Mouse (Mus musculus) liver, embryonic 12.5 days (tissue): ENCODE data around the gene Casp1. TPM values are rescaled to one million over a fixed set of nuclear protein-coding genes. Genes with fewer than 3 reads are reported as not detected.

Source experiments
- ATAC-seq: fragments of 200-750 bp; cut with Nextera tagmentation; 2 replicates; pipeline ENCODE4 v1.8.0; 2017; ENCODE audit warnings: moderate number of reproducible peaks, mild to moderate bottlenecking, moderate library complexity
- H3K27ac ChIP-seq: fragments of 300-500 bp; sonication (generic); 2 replicates; pipeline ENCODE4 v1.5.1; 2016; ENCODE audit warnings: mild to moderate bottlenecking
- H3K27me3 ChIP-seq: fragments of 300-500 bp; sonication (generic); replicated peaks from 2 replicates; pipeline ENCODE4 v1.6.1; 2016; ENCODE audit warnings: mild to moderate bottlenecking, moderate library complexity
- H3K36me3 ChIP-seq: fragments of 300-500 bp; sonication (generic); 2 replicates; pipeline ENCODE4 v1.6.1; 2016; ENCODE audit warnings: mild to moderate bottlenecking, moderate library complexity
- H3K4me1 ChIP-seq: fragments of 300-500 bp; sonication (generic); 2 replicates; pipeline ENCODE4 v1.6.1; 2016
- H3K4me2 ChIP-seq: fragments of 300-500 bp; sonication (generic); 2 replicates; pipeline ENCODE4 v1.6.1; 2016; ENCODE audit warnings: mild to moderate bottlenecking, moderate library complexity
- H3K4me3 ChIP-seq: fragments of 300-500 bp; sonication (generic); 2 replicates; pipeline ENCODE4 v1.5.1; 2016; ENCODE audit warnings: mild to moderate bottlenecking, moderate library complexity
- H3K9ac ChIP-seq: fragments of 300-500 bp; sonication (generic); 2 replicates; pipeline ENCODE4 v1.6.1; 2016; ENCODE audit warnings: mild to moderate bottlenecking, moderate library complexity
- H3K9me3 ChIP-seq: fragments of 300-500 bp; sonication (generic); replicated peaks from 2 replicates; pipeline ENCODE4 v1.6.1; 2016; ENCODE audit warnings: mild to moderate bottlenecking, moderate library complexity
- WGBS: fragments of 180-500 bp; shearing (Covaris S2); methylation state at CpG from one replicate; pipeline ENCODE4 v1.1.7; 2016; ENCODE audit not compliant: insufficient replicate concordance; 5-methylcytosine and 5-hydroxymethylcytosine counted together
- polyA plus RNA-seq: library from polyadenylated mRNA; unstranded; fragments of >200 nt; fragmentation: Nextera tagmentation; extraction: Ambion mirVana; gene quantifications from 2 replicates; pipeline ENCODE4 v1.2.1, GENCODE M21; 2016

Casp1 gene
- polyA plus RNA-seq, 1 experiment from 2014 or later: 1.5 TPM

DNA sequence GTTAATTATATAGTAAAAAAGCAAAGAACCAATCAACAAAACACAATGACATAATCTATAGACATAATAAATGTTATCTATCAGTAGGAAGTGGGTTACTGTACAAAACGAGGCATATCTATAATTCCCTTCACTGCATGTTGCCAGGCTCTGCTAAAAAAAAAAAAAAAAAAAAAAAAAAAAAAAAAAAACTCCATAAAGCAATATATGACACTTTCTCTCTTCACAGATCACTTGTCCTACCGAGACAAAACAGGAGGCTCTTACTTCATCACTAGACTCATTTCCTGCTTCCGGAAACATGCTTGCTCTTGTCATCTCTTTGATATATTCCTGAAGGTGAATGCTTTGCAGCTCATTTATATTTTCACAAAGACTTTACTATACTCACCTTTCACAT lies 29.9 kb downstream of the Casp1 start:
- H3K4me3 ChIP-seq: no peak overlapping the region
- no peaks in the 10 kb centered on the region for H3K9me3 ChIP-seq
- H3K27me3 ChIP-seq: no peaks in the 10 kb centered on the region
- H3K4me1 ChIP-seq: no peaks in the 10 kb centered on the region
- H3K4me2 ChIP-seq: no peak overlapping the region
- ATAC-seq: no peak
- no peak overlapping the region for H3K9ac ChIP-seq
- no peak overlapping the region for H3K27ac ChIP-seq
- 44% methylated on average over 3 of the region's 3 CpGs for WGBS
- no peaks in the 10 kb centered on the region for H3K36me3 ChIP-seq

DNA sequence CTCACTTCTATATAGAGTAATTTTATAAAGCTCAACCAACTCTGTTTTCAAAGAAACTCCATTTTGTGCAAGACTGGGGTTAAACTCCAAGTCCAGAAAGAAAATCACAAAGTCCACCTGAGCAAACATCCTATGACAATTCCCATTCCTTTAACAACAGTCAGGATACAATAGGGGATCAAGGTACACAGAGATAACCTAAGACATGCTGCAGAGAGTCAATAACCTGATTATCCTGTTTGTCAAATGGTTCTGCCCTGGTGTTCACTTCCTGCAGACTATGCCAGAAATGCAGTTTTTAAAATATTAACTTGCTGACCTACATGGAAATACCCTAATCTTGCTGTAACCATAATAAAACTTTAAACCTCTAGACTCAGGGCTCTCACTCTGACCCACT lies 34.1 kb downstream of the Casp1 start:
- Histone ChIP-seq H3K27ac (no peak overlapping the region), H3K4me2 (no peak overlapping the region), H3K36me3 (no peaks in the 10 kb centered on the region), H3K9me3 (no peaks in the 10 kb centered on the region), H3K4me3 (no peak overlapping the region), H3K4me1 (no peaks in the 10 kb centered on the region), H3K27me3 (no peaks in the 10 kb centered on the region), H3K9ac (no peak overlapping the region)
- no peak for ATAC-seq

DNA sequence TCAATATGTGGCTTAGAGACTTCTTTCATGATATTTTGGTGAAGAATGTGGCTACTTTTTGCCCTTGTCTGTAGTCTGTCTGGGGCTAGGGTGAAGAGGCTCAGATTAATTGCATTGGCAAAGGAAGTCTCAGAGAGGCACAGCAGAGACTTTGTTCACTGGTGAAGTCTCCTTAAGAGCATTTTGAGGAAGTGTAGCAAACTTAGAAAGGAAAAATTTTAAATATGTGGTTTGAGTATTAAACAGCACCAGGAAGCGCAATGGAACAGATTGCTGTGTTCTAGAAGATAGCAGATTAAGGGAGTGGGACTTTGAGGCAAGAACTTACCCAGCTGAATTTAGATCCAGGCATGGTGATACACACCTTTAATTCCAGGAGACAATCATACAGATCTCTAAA lies 35.1 kb downstream of the Casp1 start:
- Histone ChIP-seq H3K4me1 (no peaks in the 10 kb centered on the region), H3K9ac (no peak overlapping the region), H3K4me2 (no peak overlapping the region), H3K9me3 (no peaks in the 10 kb centered on the region), H3K36me3 (no peaks in the 10 kb centered on the region), H3K27ac (no peak overlapping the region), H3K4me3 (no peak overlapping the region), H3K27me3 (no peaks in the 10 kb centered on the region)
- ATAC-seq: no peak
- WGBS: 77% methylated on average over 1 of the region's 1 CpGs

DNA sequence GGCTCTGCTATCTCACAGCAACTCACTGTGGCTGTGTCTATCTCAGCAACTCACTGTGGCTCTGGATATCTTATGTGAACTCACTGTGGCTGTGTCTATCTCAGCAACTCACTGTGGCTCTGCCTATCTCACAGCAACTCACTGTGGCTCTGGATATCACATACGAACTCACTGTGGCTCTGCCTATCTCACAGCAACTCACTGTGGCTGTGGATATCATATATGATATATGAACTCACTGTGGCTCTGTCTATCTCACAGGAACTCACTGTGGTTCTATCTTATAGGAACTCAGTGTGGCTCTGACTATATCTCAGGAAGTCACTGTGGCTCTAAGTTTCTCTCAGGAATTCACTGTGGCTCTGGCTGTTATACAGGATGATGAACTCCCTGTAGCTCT lies 44.8 kb downstream of the Casp1 start:
- H3K27me3 ChIP-seq: no peaks in the 10 kb centered on the region
- no peak overlapping the region for H3K4me3 ChIP-seq
- no peak overlapping the region for H3K4me2 ChIP-seq
- no peaks in the 10 kb centered on the region for H3K9me3 ChIP-seq
- WGBS: 29% methylated on average over 1 of the region's 1 CpGs
- 0 out of 2 replicates have a peak, but pooled peaks have one; percentile 24 for ATAC-seq
- H3K27ac ChIP-seq: no peak overlapping the region
- H3K4me1 ChIP-seq: no peaks in the 10 kb centered on the region
- no peak overlapping the region for H3K9ac ChIP-seq
- H3K36me3 ChIP-seq: no peaks in the 10 kb centered on the region

DNA sequence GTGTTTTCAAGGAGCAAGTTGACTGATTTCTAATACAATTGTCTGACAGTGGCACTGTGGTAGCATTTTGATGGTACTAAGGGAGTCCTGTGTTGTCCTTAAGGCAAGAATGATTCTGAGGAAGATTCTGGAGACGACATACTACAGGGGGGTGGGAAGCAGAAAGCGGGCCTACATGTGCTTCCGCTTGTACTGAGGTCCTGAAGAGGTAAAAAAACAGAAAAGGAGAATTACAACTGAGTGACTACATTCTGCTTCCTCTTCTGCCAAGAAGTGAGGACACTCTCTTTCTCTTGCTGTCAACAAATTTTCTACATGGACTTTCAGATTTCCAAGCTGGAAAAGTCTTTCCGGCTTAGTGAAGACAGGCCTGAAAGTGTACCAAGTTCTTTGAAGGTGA lies 45.8 kb downstream of the Casp1 start:
- Histone ChIP-seq H3K9me3 (no peaks in the 10 kb centered on the region), H3K36me3 (no peaks in the 10 kb centered on the region), H3K27me3 (no peaks in the 10 kb centered on the region), H3K4me3 (no peak overlapping the region), H3K27ac (no peak overlapping the region), H3K9ac (no peak overlapping the region), H3K4me1 (no peaks in the 10 kb centered on the region), H3K4me2 (no peak overlapping the region)
- 71% methylated on average over 4 of the region's 4 CpGs for WGBS
- ATAC-seq: no peak

DNA sequence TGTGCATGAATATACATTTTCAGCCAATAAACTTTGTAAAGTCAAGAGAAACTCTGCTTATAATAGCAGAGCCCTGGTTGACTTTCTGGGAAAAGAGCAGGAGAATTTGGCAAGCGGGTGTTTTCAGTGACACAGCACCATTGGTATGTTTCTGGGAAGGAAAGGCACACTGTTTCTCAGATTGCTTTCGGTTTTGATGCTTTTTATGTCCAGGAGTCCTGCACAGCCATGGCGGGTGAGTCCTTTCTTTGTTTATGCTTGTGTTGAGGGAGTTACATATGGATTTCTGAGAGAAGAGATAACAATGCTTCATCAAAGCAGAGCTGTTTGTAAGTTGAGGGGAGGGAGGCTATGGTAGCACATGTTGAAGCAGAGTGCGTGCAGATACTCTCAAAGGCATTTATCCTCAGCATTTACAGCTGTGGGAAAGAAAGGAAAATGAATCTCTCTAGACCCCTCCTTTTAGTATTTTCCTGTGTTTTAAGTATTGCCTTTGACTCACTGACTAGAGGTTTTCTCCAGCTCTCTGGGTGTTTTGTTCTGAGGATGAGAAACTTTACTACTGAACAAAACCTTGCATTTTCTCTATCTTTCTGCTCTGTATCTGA lies 47.1 kb downstream of the Casp1 start, which contains the start of gene Casp12:
TSS of gene Casp12 (plus strand) at position 140 of the 608 bp plus-strand sequence.
- no peaks in the 10 kb centered on the region for H3K9me3 ChIP-seq
- no peak within 1 kb of the TSS for H3K4me3 ChIP-seq
- no peak within 1 kb of the TSS for H3K9ac ChIP-seq
- H3K27me3 ChIP-seq: no peaks in the 10 kb centered on the region
- no peaks in the 10 kb centered on the region for H3K36me3 ChIP-seq
- WGBS: 55% methylated on average over 4 of the region's 4 CpGs
- H3K4me2 ChIP-seq: no peak within 1 kb of the TSS
- no peaks in the 10 kb centered on the region for H3K4me1 ChIP-seq
- ATAC-seq: no peak
- H3K27ac ChIP-seq: no peak within 1 kb of the TSS

DNA sequence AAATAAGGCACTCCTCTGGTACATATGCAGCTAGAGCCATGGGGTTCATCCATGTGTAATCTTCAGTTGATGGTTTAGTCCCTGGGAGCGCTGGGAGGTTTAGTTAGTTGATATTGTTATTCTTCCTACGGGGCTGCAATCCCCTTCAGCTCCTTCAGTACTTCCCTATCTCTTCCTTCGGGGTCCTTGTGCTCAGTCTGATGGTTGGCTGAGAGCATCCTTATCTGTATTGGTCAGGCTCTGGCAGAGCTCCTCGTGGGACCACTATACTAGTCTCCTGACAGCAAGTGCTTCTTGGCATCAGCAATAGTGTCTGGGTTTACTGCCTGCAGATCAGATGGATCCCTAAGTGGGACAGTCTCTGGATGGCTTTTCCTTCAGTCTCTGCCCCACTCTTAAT lies 49.1 kb downstream of the Casp1 start:
- ATAC-seq: no peak

DNA sequence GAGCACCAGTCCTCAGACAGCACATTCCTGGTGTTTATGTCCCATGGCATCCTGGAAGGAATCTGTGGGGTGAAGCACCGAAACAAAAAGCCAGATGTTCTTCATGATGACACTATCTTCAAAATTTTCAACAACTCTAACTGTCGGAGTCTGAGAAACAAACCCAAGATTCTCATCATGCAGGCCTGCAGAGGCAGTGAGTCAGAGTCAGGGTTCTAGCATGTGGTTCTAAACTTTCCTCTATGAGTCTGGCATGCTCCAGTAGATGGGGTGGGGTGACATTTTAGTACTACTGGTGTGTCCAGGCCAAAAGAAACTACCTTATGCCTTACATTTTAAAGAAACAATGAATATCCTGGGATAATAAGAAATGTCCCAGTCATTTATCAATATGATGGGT lies 55.4 kb downstream of the Casp1 start:
- H3K4me2 ChIP-seq: no peak overlapping the region
- no peaks in the 10 kb centered on the region for H3K9me3 ChIP-seq
- no peaks in the 10 kb centered on the region for H3K4me1 ChIP-seq
- no peak overlapping the region for H3K27ac ChIP-seq
- H3K27me3 ChIP-seq: no peaks in the 10 kb centered on the region
- no peak for ATAC-seq
- WGBS: 56% methylated on average over 2 of the region's 2 CpGs
- no peaks in the 10 kb centered on the region for H3K36me3 ChIP-seq
- H3K9ac ChIP-seq: no peak overlapping the region
- H3K4me3 ChIP-seq: no peak overlapping the region

More for the DNA sequence above, 49.1 kb downstream of the Casp1 start:
- no peak overlapping the region for H3K4me2 ChIP-seq
- no peaks in the 10 kb centered on the region for H3K9me3 ChIP-seq
- no peaks in the 10 kb centered on the region for H3K27me3 ChIP-seq
- H3K27ac ChIP-seq: no peak overlapping the region
- H3K4me1 ChIP-seq: no peaks in the 10 kb centered on the region
- 28% methylated on average over 4 of the region's 4 CpGs for WGBS
- no peak overlapping the region for H3K4me3 ChIP-seq
- H3K9ac ChIP-seq: no peak overlapping the region
- H3K36me3 ChIP-seq: no peaks in the 10 kb centered on the region

DNA sequence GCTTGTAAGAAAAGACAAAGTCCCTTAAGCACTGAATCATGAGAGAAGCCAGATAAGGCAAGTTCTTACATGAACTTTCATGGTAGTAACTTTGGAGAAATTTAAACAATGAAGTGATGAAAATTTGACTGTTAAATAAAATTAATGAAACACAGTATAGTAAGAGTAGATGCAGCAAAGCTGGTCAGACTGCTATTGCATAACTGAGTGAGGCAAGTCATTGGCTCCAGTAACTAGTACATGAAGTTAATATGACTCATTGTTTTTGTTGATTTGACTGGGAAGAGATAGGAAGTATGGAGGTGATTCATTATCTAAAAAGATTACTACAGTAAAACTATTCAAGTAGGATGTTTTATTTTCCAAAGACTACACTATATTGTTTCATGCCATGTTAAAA lies 58.5 kb downstream of the Casp1 start:
- H3K36me3 ChIP-seq: no peaks in the 10 kb centered on the region
- no peaks in the 10 kb centered on the region for H3K9me3 ChIP-seq
- H3K4me1 ChIP-seq: no peaks in the 10 kb centered on the region
- H3K27ac ChIP-seq: no peak overlapping the region
- no peak overlapping the region for H3K4me2 ChIP-seq
- no peak overlapping the region for H3K9ac ChIP-seq
- no peaks in the 10 kb centered on the region for H3K27me3 ChIP-seq
- no peak for ATAC-seq
- H3K4me3 ChIP-seq: no peak overlapping the region

Other genes starting within 250 kb of the Casp1 start
- 0.36 and 0.61 TPM in 2 replicates for gene Casp4, start 10.3 kb downstream of the Casp1 start, polyA plus RNA-seq
- 0.11 TPM in 1 of 2 replicates, not detected in the other for gene Casp12, start 46.9 kb downstream of the Casp1 start, polyA plus RNA-seq